Mouse (Mus musculus): ENCODE results near the gene Cyp2t4. TPM values are rescaled to one million over a fixed set of nuclear protein-coding genes. Genes with fewer than 3 reads are reported as not detected.

Gene Cyp2t4
- polyA plus RNA-seq (2015; fragmentation: Nextera tagmentation; extraction: Ambion mirVana), result 0.06 TPM in 1 of 2 replicates, not detected in the other

DNA sequence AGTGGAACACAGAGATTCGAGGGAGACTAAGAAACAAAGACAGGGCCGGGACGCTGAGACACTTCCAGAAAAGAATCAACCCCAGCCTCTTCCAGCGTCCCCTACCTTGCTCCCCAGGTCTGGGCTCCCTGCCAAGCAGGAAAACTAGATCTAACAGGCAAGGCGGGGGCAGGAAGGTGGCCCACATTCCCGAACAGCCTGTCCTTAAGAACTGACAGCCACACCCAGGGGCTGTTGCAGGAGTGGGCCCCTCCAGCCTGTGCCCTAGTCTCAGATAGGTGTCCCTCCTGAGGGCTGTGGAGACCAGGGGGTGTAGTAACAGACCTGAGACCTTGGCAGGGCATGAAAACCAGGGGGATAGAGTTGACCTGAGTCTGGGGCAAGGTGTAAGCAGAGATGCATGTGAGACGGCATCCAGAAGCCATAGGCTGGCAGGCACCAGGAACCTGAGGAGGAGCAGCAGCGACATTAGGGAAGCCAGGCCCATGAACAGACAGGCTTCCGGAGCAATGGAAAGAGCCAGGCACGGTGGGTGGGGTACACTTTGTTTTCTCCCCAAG, at the start of gene Cyp2t4:
Gene Cyp2t4 (plus strand): TSS at position 510 of the 560 bp plus-strand sequence.
- Histone ChIP-seq H3K27ac (no peak within 1 kb of the TSS), H3K4me1 (replicated peaks) (no peaks in the 10 kb centered on the region), H3K4me2 (no peak within 1 kb of the TSS), H3K4me3 (replicated peaks) (no peak within 1 kb of the TSS), H3K9ac (no peak within 1 kb of the TSS), H3K36me3 (peaks cover 12% of the 10 kb centered on the region), H3K27me3 (no peaks in the 10 kb centered on the region), H3K9me3 (replicated peaks) (no peaks in the 10 kb centered on the region)
- WGBS (ENCODE audit: insufficient replicate concordance), result 66% methylated on average over 10 of the region's 10 CpGs
- ATAC-seq (ENCODE audit: low read depth) (no peak), DNase-seq (no peak)

GRCm38 (mm10) chr7:27104882-27105281, 48.6 kb upstream of the Cyp2t4 start:
- no peak overlapping the region for H3K9ac ChIP-seq
- ATAC-seq (ENCODE audit: low read depth), result no peak
- no peaks in the 10 kb centered on the region for H3K36me3 ChIP-seq
- no peak overlapping the region for H3K4me2 ChIP-seq
- WGBS (ENCODE audit: insufficient replicate concordance), result 57% methylated on average over 5 of the region's 5 CpGs
- no peak overlapping the region for H3K27ac ChIP-seq
- no peaks in the 10 kb centered on the region for H3K27me3 ChIP-seq
- no peak overlapping the region for H3K4me3 ChIP-seq (replicated peaks)
- no peaks in the 10 kb centered on the region for H3K9me3 ChIP-seq (replicated peaks)
- no peaks in the 10 kb centered on the region for H3K4me1 ChIP-seq (replicated peaks)
- no peak for DNase-seq

- no peak for ATAC-seq (ENCODE audit: low read depth)
- no peak overlapping the region for H3K9ac ChIP-seq
- no peak overlapping the region for H3K4me2 ChIP-seq
- H3K9me3 ChIP-seq (replicated peaks), result no peaks in the 10 kb centered on the region
- H3K4me1 ChIP-seq (replicated peaks), result no peaks in the 10 kb centered on the region
- no peaks in the 10 kb centered on the region for H3K36me3 ChIP-seq
- H3K27me3 ChIP-seq, result no peaks in the 10 kb centered on the region
- no peak for DNase-seq
- H3K4me3 ChIP-seq (replicated peaks), result no peak overlapping the region
- no peak overlapping the region for H3K27ac ChIP-seq
Measured at GRCm38 (mm10) chr7:27110327-27110726, 43.2 kb upstream of the Cyp2t4 start.

GRCm38 (mm10) chr7:27111038-27111437, 42.5 kb upstream of the Cyp2t4 start:
- 85% methylated on average over 1 of the region's 1 CpGs for WGBS (ENCODE audit: insufficient replicate concordance)
- H3K27me3 ChIP-seq, result no peaks in the 10 kb centered on the region
- no peaks in the 10 kb centered on the region for H3K4me1 ChIP-seq (replicated peaks)
- H3K4me3 ChIP-seq (replicated peaks), result no peak overlapping the region
- no peak overlapping the region for H3K9ac ChIP-seq
- H3K4me2 ChIP-seq, result no peak overlapping the region
- no peaks in the 10 kb centered on the region for H3K9me3 ChIP-seq (replicated peaks)
- no peak for DNase-seq
- ATAC-seq (ENCODE audit: low read depth), result no peak
- no peaks in the 10 kb centered on the region for H3K36me3 ChIP-seq
- H3K27ac ChIP-seq, result no peak overlapping the region

- no peaks in the 10 kb centered on the region for H3K36me3 ChIP-seq
- no peaks in the 10 kb centered on the region for H3K9me3 ChIP-seq (replicated peaks)
- 50% methylated on average over 3 of the region's 3 CpGs for WGBS (ENCODE audit: insufficient replicate concordance)
- H3K4me3 ChIP-seq (replicated peaks), result no peak overlapping the region
- no peak overlapping the region for H3K9ac ChIP-seq
- no peak for DNase-seq
- H3K27me3 ChIP-seq, result no peaks in the 10 kb centered on the region
- ATAC-seq (ENCODE audit: low read depth), result no peak
- no peak overlapping the region for H3K27ac ChIP-seq
- no peak overlapping the region for H3K4me2 ChIP-seq
- H3K4me1 ChIP-seq (replicated peaks), result no peaks in the 10 kb centered on the region
Measured at GRCm38 (mm10) chr7:27111987-27112386, 41.5 kb upstream of the Cyp2t4 start.

GRCm38 (mm10) chr7:27118033-27118511, 35.4 kb upstream of the Cyp2t4 start:
- Histone ChIP-seq H3K27me3 (no peaks in the 10 kb centered on the region), H3K4me2 (no peak overlapping the region), H3K4me1 (replicated peaks) (no peaks in the 10 kb centered on the region), H3K9ac (no peak overlapping the region), H3K27ac (no peak overlapping the region), H3K4me3 (replicated peaks) (no peak overlapping the region), H3K36me3 (no peaks in the 10 kb centered on the region), H3K9me3 (replicated peaks) (no peaks in the 10 kb centered on the region)
- 46% methylated on average over 4 of the region's 4 CpGs for WGBS (ENCODE audit: insufficient replicate concordance)
- ATAC-seq (ENCODE audit: low read depth) (no peak), DNase-seq (no peak)

DNA sequence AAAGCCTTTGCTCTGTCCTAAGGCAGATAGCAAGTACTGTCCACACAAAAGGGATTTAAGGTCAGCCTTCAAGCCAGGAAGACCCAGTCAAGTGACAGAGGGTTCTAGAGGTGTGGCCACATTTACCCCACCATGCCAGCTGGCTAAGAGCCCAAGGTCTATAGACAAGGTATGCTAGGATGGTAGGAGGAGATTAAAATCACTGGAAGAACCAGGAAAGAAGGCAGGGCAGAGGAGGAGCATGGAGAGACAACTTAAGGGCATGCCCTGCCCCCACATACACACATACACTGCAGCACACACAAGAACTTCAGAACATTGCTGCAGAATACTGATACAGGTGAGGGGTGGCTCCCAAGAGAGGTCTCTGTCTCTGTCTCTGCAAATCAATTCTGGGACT, 33.8 kb upstream of the Cyp2t4 start, which contains the start of gene Cyp2f2:
Gene Cyp2f2 (plus strand): TSS at position 234 of the 400 bp plus-strand sequence.
- ATAC-seq (ENCODE audit: low read depth), result no peak
- no peak within 1 kb of the TSS for H3K4me2 ChIP-seq
- H3K27me3 ChIP-seq, result no peaks in the 10 kb centered on the region
- H3K9ac ChIP-seq, result no peak within 1 kb of the TSS
- no peaks in the 10 kb centered on the region for H3K4me1 ChIP-seq (replicated peaks)
- no peaks in the 10 kb centered on the region for H3K9me3 ChIP-seq (replicated peaks)
- no peaks in the 10 kb centered on the region for H3K36me3 ChIP-seq
- H3K27ac ChIP-seq, result no peak within 1 kb of the TSS
- DNase-seq, result no peak
- no peak within 1 kb of the TSS for H3K4me3 ChIP-seq (replicated peaks)

DNA sequence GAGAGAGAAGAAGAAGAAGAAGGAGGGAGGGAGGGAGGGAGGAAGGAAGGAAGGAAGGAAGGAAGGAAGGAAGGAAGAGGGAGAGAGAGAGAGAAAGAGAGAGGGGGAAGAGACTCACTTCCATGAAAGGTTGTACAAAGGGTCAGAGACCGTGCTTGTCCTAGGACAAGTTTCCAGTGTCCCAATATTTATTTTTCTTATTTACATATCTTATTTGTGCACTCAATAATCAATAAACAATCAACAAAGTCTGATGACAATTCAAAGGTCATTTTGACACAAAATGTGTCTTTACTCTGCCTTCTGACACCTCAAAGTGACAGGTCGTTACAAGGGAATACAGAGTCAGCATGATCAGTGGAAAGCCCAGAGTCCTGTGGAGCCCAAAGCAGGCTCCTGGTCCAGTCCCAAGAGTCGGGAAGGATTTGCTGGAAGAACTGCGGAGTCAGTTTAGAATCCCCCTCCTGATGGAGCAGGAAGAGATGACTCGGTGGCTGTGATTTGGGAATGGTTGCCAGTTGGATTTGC, 29.1 kb upstream of the Cyp2t4 start:
- H3K27me3 ChIP-seq, result no peaks in the 10 kb centered on the region
- H3K27ac ChIP-seq, result no peak overlapping the region
- H3K4me1 ChIP-seq (replicated peaks), result no peaks in the 10 kb centered on the region
- 49% methylated on average over 5 of the region's 5 CpGs for WGBS (ENCODE audit: insufficient replicate concordance)
- no peak overlapping the region for H3K9ac ChIP-seq
- no peak overlapping the region for H3K4me3 ChIP-seq (replicated peaks)
- no peak for ATAC-seq (ENCODE audit: low read depth)
- no peaks in the 10 kb centered on the region for H3K9me3 ChIP-seq (replicated peaks)
- H3K4me2 ChIP-seq, result no peak overlapping the region
- no peak for DNase-seq
- no peaks in the 10 kb centered on the region for H3K36me3 ChIP-seq

GRCm38 (mm10) chr7:27124969-27125368, 28.5 kb upstream of the Cyp2t4 start:
- Histone ChIP-seq H3K36me3 (no peaks in the 10 kb centered on the region), H3K4me1 (replicated peaks) (no peaks in the 10 kb centered on the region), H3K4me2 (no peak overlapping the region), H3K4me3 (replicated peaks) (no peak overlapping the region), H3K9me3 (replicated peaks) (no peaks in the 10 kb centered on the region), H3K27ac (no peak overlapping the region), H3K27me3 (no peaks in the 10 kb centered on the region), H3K9ac (no peak overlapping the region)
- DNase-seq (no peak), ATAC-seq (ENCODE audit: low read depth) (no peak)
- WGBS (ENCODE audit: insufficient replicate concordance), result 61% methylated on average over 4 of the region's 4 CpGs

GRCm38 (mm10) chr7:27128162-27128561, 25.4 kb upstream of the Cyp2t4 start:
- WGBS (ENCODE audit: insufficient replicate concordance), result 44% methylated on average over 3 of the region's 3 CpGs
- H3K9ac ChIP-seq, result no peak overlapping the region
- no peak overlapping the region for H3K4me3 ChIP-seq (replicated peaks)
- H3K36me3 ChIP-seq, result no peaks in the 10 kb centered on the region
- no peak overlapping the region for H3K4me2 ChIP-seq
- H3K9me3 ChIP-seq (replicated peaks), result no peaks in the 10 kb centered on the region; the same call in 1 of the 2 replicates
- 0 out of 2 replicates have a peak, but pooled peaks have one; percentile 15 for ATAC-seq (ENCODE audit: low read depth)
- no peak for DNase-seq
- H3K27me3 ChIP-seq, result no peaks in the 10 kb centered on the region
- no peak overlapping the region for H3K27ac ChIP-seq
- 0 out of 2 replicates have a peak, but pooled peaks cover 2% of the 10 kb centered on the region for H3K4me1 ChIP-seq (replicated peaks)

GRCm38 (mm10) chr7:27128946-27129345, 24.6 kb upstream of the Cyp2t4 start:
- Histone ChIP-seq H3K27me3 (no peaks in the 10 kb centered on the region), H3K4me3 (replicated peaks) (no peak overlapping the region), H3K9me3 (replicated peaks) (no peaks in the 10 kb centered on the region; the same call in 1 of the 2 replicates), H3K4me2 (no peak overlapping the region), H3K36me3 (no peaks in the 10 kb centered on the region), H3K9ac (no peak overlapping the region), H3K27ac (no peak overlapping the region), H3K4me1 (replicated peaks) (0 out of 2 replicates have a peak, but pooled peaks cover 3% of the 10 kb centered on the region)
- ATAC-seq (ENCODE audit: low read depth) (no peak), DNase-seq (no peak)
- 71% methylated on average over 13 of the region's 13 CpGs for WGBS (ENCODE audit: insufficient replicate concordance)

- WGBS (ENCODE audit: insufficient replicate concordance), result 75% methylated on average over 12 of the region's 12 CpGs
Measured at GRCm38 (mm10) chr7:27129811-27130210, 23.7 kb upstream of the Cyp2t4 start.

More at GRCm38 (mm10) chr7:27129811-27130210, 23.7 kb upstream of the Cyp2t4 start:
- no peak overlapping the region for H3K9ac ChIP-seq
- no peak overlapping the region for H3K27ac ChIP-seq
- H3K27me3 ChIP-seq, result no peaks in the 10 kb centered on the region
- 0 out of 2 replicates have a peak, but pooled peaks cover 3% of the 10 kb centered on the region for H3K4me1 ChIP-seq (replicated peaks)
- H3K4me2 ChIP-seq, result no peak overlapping the region
- no peaks in the 10 kb centered on the region for H3K36me3 ChIP-seq
- no peak overlapping the region for H3K4me3 ChIP-seq (replicated peaks)
- H3K9me3 ChIP-seq (replicated peaks), result no peaks in the 10 kb centered on the region; the same call in 1 of the 2 replicates
- DNase-seq (no peak), ATAC-seq (ENCODE audit: low read depth) (no peak)

Measured in liver, embryonic 13.5 days (tissue).